Mouse (Mus musculus): ENCODE measurements around the gene Pcdh7. TPM values are rescaled to one million over a fixed set of nuclear protein-coding genes. Genes with fewer than 3 reads are reported as not detected.

Gene Pcdh7
- total and polyA plus RNA-seq, 2 experiments, result 0.32 to 1.5 TPM

DNA sequence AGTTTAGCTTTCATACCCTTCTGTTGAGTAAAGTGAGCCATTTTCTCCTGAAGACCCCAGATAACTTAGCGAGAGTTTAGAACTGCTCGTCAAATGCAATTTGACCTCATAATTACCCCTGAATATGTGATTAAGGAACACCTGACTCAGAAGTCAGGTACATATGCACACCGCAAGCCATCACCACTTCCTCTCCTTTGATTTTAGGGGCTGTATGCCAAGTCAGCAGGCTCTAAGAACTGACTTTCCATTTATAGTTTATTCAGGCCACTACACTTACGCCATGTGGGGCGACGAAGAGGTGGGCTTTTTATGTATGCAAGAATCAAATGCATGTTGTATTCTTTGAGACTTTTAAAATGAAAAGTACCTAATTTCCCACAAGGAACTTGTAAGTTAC, 366.2 kb downstream of the Pcdh7 start:
- H3K4me1 ChIP-seq (ENCODE audit: control insufficient read depth, insufficient read depth, low read length), result no peaks in the 10 kb centered on the region
- no peaks in the 10 kb centered on the region for H3K79me2 ChIP-seq (ENCODE audit: control insufficient read depth, insufficient read depth, low read length)
- no peaks in the 10 kb centered on the region for H3K36me3 ChIP-seq (ENCODE audit: control insufficient read depth, insufficient read depth, low read length)
- no peaks in the 10 kb centered on the region for H3K27me3 ChIP-seq (ENCODE audit: control insufficient read depth, insufficient read depth, low read length)
- no peak for DNase-seq (ENCODE audit: extremely low read depth, low read depth, low spot score)
- H3K4me3 ChIP-seq (ENCODE audit: insufficient read depth, low read depth, low read length), result no peak overlapping the region
- no peak overlapping the region for H3K9ac ChIP-seq (ENCODE audit: low read depth, low read length)
- 89% methylated on average over 6 of the region's 6 CpGs for WGBS
- no peak for TF ChIP-seq POLR2A (IDR thresholded peaks at IDR 0.05; ENCODE audit: extremely low read depth, insufficient read depth, low read length)
- no peak for TF ChIP-seq CTCF (IDR thresholded peaks at IDR 0.05; ENCODE audit: low read depth, low read length)
- no peak overlapping the region for H3K27ac ChIP-seq (replicated peaks; ENCODE audit: insufficient read depth, low read depth, low read length)

DNA sequence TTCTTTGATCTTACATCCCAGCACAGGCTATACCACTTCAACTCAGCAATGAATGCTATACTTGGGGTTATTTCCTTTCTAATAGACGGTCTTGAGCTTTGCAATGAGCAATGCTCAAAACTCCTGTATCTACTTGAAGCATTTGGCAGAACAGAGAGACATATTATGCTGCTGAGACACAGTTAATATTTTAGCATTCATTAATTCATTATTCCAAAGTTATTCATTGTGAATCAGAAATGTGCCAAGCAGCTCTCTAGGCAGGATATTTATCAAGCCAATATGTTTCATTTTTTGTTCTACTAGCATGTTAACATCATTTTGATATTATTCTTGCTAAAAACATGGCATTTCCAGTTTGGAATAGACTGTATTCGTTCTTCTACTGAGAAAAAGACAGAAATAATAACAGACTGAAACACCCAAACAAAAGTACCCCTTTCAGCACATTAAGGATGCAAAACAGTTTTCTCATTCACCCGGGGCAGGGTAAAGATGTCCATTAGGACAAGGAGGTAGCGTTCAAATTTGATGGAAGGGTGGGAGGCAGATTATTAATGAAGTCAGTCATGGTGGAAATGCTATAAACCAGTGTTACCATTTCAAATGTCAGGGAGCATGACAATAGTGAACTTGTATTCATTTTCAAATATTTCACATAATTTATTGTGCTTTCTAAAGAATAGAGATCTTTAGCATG, 391.0 kb downstream of the Pcdh7 start:
- Histone ChIP-seq H3K9ac (ENCODE audit: low read depth, low read length) (no peak overlapping the region), H3K4me3 (ENCODE audit: insufficient read depth, low read depth, low read length) (no peak overlapping the region), H3K27me3 (ENCODE audit: control insufficient read depth, insufficient read depth, low read length) (no peaks in the 10 kb centered on the region), H3K79me2 (ENCODE audit: control insufficient read depth, insufficient read depth, low read length) (no peaks in the 10 kb centered on the region), H3K36me3 (ENCODE audit: control insufficient read depth, insufficient read depth, low read length) (no peaks in the 10 kb centered on the region), H3K27ac (replicated peaks; ENCODE audit: insufficient read depth, low read depth, low read length) (no peak overlapping the region), H3K4me1 (ENCODE audit: control insufficient read depth, insufficient read depth, low read length) (no peaks in the 10 kb centered on the region)
- DNase-seq (ENCODE audit: extremely low read depth, low read depth, low spot score), result no peak
- TF ChIP-seq POLR2A (IDR thresholded peaks at IDR 0.05; ENCODE audit: extremely low read depth, insufficient read depth, low read length), result no peak
- WGBS, result 84% methylated on average over 4 of the region's 4 CpGs

- DNase-seq (ENCODE audit: extremely low read depth, low read depth, low spot score), result no peak
- H3K4me3 ChIP-seq (ENCODE audit: insufficient read depth, low read depth, low read length), result no peak overlapping the region
- TF ChIP-seq CTCF (IDR thresholded peaks at IDR 0.05; ENCODE audit: low read depth, low read length) (no peak), POLR2A (IDR thresholded peaks at IDR 0.05; ENCODE audit: extremely low read depth, insufficient read depth, low read length) (no peak)
- no peak overlapping the region for H3K27ac ChIP-seq (replicated peaks; ENCODE audit: insufficient read depth, low read depth, low read length)
- 78% methylated on average over 3 of the region's 3 CpGs for WGBS
- H3K27me3 ChIP-seq (ENCODE audit: control insufficient read depth, insufficient read depth, low read length), result no peaks in the 10 kb centered on the region
- H3K4me1 ChIP-seq (ENCODE audit: control insufficient read depth, insufficient read depth, low read length), result no peaks in the 10 kb centered on the region
- no peak overlapping the region for H3K9ac ChIP-seq (ENCODE audit: low read depth, low read length)
- H3K79me2 ChIP-seq (ENCODE audit: control insufficient read depth, insufficient read depth, low read length), result no peaks in the 10 kb centered on the region
- no peaks in the 10 kb centered on the region for H3K36me3 ChIP-seq (ENCODE audit: control insufficient read depth, insufficient read depth, low read length)
These were observed 398.3 kb downstream of the Pcdh7 start for GRCm38 (mm10) chr5:58116096-58116495.

DNA sequence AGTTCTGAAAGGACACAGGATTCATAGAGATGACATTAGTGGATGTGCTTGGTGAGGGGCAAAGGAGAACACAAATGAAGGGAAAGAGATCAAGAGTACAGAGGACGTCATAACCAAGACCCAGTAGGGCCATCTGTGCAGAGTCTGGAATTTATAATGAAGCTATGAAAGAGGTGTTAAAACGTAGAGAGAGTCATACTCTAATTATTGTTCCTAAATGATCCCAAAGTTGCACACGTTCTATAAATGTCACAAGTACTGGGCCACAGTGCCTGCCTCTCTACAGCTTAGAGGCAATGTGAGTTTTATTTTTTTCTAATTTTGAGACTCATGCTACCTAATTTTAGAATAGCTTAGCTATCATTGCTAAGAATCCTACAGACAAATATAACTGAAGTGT, 400.1 kb downstream of the Pcdh7 start:
- TF ChIP-seq CTCF (IDR thresholded peaks at IDR 0.05; ENCODE audit: low read depth, low read length), result no peak
- TF ChIP-seq POLR2A (IDR thresholded peaks at IDR 0.05; ENCODE audit: extremely low read depth, insufficient read depth, low read length), result no peak
- Histone ChIP-seq H3K27ac (replicated peaks; ENCODE audit: insufficient read depth, low read depth, low read length) (no peak overlapping the region), H3K27me3 (ENCODE audit: control insufficient read depth, insufficient read depth, low read length) (no peaks in the 10 kb centered on the region), H3K79me2 (ENCODE audit: control insufficient read depth, insufficient read depth, low read length) (no peaks in the 10 kb centered on the region), H3K4me3 (ENCODE audit: insufficient read depth, low read depth, low read length) (no peak overlapping the region), H3K36me3 (ENCODE audit: control insufficient read depth, insufficient read depth, low read length) (no peaks in the 10 kb centered on the region), H3K4me1 (ENCODE audit: control insufficient read depth, insufficient read depth, low read length) (no peaks in the 10 kb centered on the region), H3K9ac (ENCODE audit: low read depth, low read length) (no peak overlapping the region)
- no peak for DNase-seq (ENCODE audit: extremely low read depth, low read depth, low spot score)
- 71% methylated on average over 3 of the region's 3 CpGs for WGBS

GRCm38 (mm10) chr5:58118930-58119611, 401.3 kb downstream of the Pcdh7 start:
- Histone ChIP-seq H3K9ac (ENCODE audit: low read depth, low read length) (no peak overlapping the region), H3K4me1 (ENCODE audit: control insufficient read depth, insufficient read depth, low read length) (no peaks in the 10 kb centered on the region), H3K36me3 (ENCODE audit: control insufficient read depth, insufficient read depth, low read length) (no peaks in the 10 kb centered on the region), H3K27ac (replicated peaks; ENCODE audit: insufficient read depth, low read depth, low read length) (no peak overlapping the region), H3K27me3 (ENCODE audit: control insufficient read depth, insufficient read depth, low read length) (no peaks in the 10 kb centered on the region), H3K4me3 (ENCODE audit: insufficient read depth, low read depth, low read length) (no peak overlapping the region), H3K79me2 (ENCODE audit: control insufficient read depth, insufficient read depth, low read length) (no peaks in the 10 kb centered on the region)
- WGBS, result 17% methylated on average over 3 of the region's 3 CpGs
- DNase-seq (ENCODE audit: extremely low read depth, low read depth, low spot score), result no peak
- no peak for TF ChIP-seq POLR2A (IDR thresholded peaks at IDR 0.05; ENCODE audit: extremely low read depth, insufficient read depth, low read length)
- TF ChIP-seq CTCF (IDR thresholded peaks at IDR 0.05; ENCODE audit: low read depth, low read length), result no peak

- DNase-seq (ENCODE audit: extremely low read depth, low read depth, low spot score), result no peak
- Histone ChIP-seq H3K9ac (ENCODE audit: low read depth, low read length) (no peak overlapping the region), H3K36me3 (ENCODE audit: control insufficient read depth, insufficient read depth, low read length) (no peaks in the 10 kb centered on the region), H3K79me2 (ENCODE audit: control insufficient read depth, insufficient read depth, low read length) (no peaks in the 10 kb centered on the region), H3K4me3 (ENCODE audit: insufficient read depth, low read depth, low read length) (no peak overlapping the region), H3K4me1 (ENCODE audit: control insufficient read depth, insufficient read depth, low read length) (no peaks in the 10 kb centered on the region), H3K27ac (replicated peaks; ENCODE audit: insufficient read depth, low read depth, low read length) (no peak overlapping the region), H3K27me3 (ENCODE audit: control insufficient read depth, insufficient read depth, low read length) (no peaks in the 10 kb centered on the region)
- WGBS, result 78% methylated on average over 2 of the region's 2 CpGs
- TF ChIP-seq POLR2A (IDR thresholded peaks at IDR 0.05; ENCODE audit: extremely low read depth, insufficient read depth, low read length) (no peak), CTCF (IDR thresholded peaks at IDR 0.05; ENCODE audit: low read depth, low read length) (no peak)
These were observed 426.1 kb downstream of the Pcdh7 start for GRCm38 (mm10) chr5:58143897-58144296.

All from liver, adult 2 months (tissue).